Mouse (Mus musculus) olfactory bulb, adult 2 months (tissue): ENCODE data around the gene Prkaca.

Experiments used
- CTCF ChIP-seq: fragments of 200-500 bp; IDR thresholded peaks from 2 replicates; pipeline ENCODE4 v1.5.1; 2012; ENCODE audit warnings: low read depth, mild to moderate bottlenecking, low read length, moderate library complexity; ENCODE audit not compliant: insufficient read depth
- POLR2A ChIP-seq: fragments of 200-500 bp; IDR thresholded peaks from 2 replicates; pipeline ENCODE4 v1.6.1; 2012; ENCODE audit warnings: mild to moderate bottlenecking, low read depth, low read length, moderate library complexity; ENCODE audit not compliant: insufficient read depth

DNA sequence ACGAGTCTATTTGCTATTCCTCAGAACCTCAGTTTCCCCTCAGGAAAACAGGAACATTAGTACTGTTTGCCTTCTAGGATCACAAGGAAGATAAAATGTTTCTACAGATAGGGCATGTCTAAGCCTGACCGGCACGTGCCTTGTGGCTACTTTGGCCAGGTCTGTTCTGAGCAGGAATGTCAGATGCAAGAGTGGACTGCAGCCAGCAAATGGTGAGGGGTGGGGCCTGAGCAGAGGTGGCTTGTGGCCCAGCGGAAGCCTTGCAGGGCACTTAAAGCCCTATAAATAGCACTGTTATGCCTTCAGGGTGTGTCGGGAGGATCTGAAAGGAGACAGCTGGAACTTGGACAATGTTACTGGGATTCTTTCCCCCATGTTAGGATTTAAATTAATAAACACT lies 50.3 kb downstream of the Prkaca start:
- TF ChIP-seq CTCF (no peak), POLR2A (no peak)
